Mouse (Mus musculus) liver, postnatal 0 days (tissue): ENCODE results near the gene Mrgprg. TPM values are rescaled to one million over a fixed set of nuclear protein-coding genes. Genes with fewer than 3 reads are reported as not detected.

Experiments
- ATAC-seq: fragments of 200-750 bp; cut with Nextera tagmentation; 2 replicates; pipeline ENCODE4 v1.8.0; 2017; ENCODE audit warnings: mild to moderate bottlenecking, moderate library complexity
- DNase-seq: peaks from one replicate; pipeline ENCODE4 v3.0.0-alpha.2; 2016
- H3K27ac ChIP-seq: fragments of 300-500 bp; sonication (generic); 2 replicates; pipeline ENCODE4 v1.5.1; 2014; ENCODE audit warnings: antibody characterized with exemption, moderate library complexity, mild to moderate bottlenecking, low read depth
- H3K27me3 ChIP-seq: fragments of 300-500 bp; sonication (generic); 2 replicates; pipeline ENCODE4 v1.6.1; 2014; ENCODE audit warnings: low read length, control low read depth, mixed read lengths; ENCODE audit not compliant: insufficient read depth
- H3K36me3 ChIP-seq: fragments of 300-500 bp; sonication (generic); replicated peaks from 2 replicates; pipeline ENCODE4 v1.6.1; 2014; ENCODE audit warnings: mild to moderate bottlenecking, control low read depth, low read length, moderate library complexity, mixed read lengths; ENCODE audit not compliant: insufficient read depth
- H3K4me1 ChIP-seq: fragments of 300-500 bp; sonication (generic); 2 replicates; pipeline ENCODE4 v1.6.1; 2014; ENCODE audit warnings: antibody characterized with exemption, mild to moderate bottlenecking, control low read depth; ENCODE audit not compliant: insufficient read depth
- H3K4me2 ChIP-seq: fragments of 300-500 bp; sonication (generic); 2 replicates; pipeline ENCODE4 v1.6.1; 2014; ENCODE audit warnings: low read depth, mild to moderate bottlenecking, low read length, moderate library complexity, mixed read lengths
- H3K4me3 ChIP-seq: fragments of 300-500 bp; sonication (generic); 2 replicates; pipeline ENCODE4 v1.5.1; 2014; ENCODE audit warnings: low read depth, low read length
- H3K9ac ChIP-seq: fragments of 300-500 bp; sonication (generic); replicated peaks from 2 replicates; pipeline ENCODE4 v1.6.1; 2014; ENCODE audit warnings: mild to moderate bottlenecking, moderate library complexity
- H3K9me3 ChIP-seq: fragments of 300-500 bp; sonication (generic); 2 replicates; pipeline ENCODE4 v1.6.1; 2016; ENCODE audit warnings: mild to moderate bottlenecking, control low read depth, low read length, mixed read lengths
- CTCF ChIP-seq: sonication (generic); IDR thresholded peaks from 2 replicates; pipeline ENCODE4 v1.5.1; 2016; ENCODE audit warnings: antibody characterized with exemption, low read depth
- EP300 ChIP-seq: IDR thresholded peaks from 2 replicates; pipeline ENCODE4 v1.6.1; 2016; ENCODE audit warnings: antibody characterized with exemption, low read depth, mild to moderate bottlenecking
- WGBS: fragments of 180-500 bp; shearing (Covaris S2); extraction: QIAGEN DNeasy Blood & Tissue Kit; methylation state at CpG from one replicate; pipeline ENCODE4 v1.1.7; 2014; ENCODE audit not compliant: insufficient replicate concordance; 5-methylcytosine and 5-hydroxymethylcytosine counted together
- polyA plus RNA-seq: library from polyadenylated mRNA; unstranded; fragments of >200 nt; fragmentation: Nextera tagmentation; extraction: Ambion mirVana; gene quantifications from 2 replicates; pipeline ENCODE4 v1.2.1, GENCODE M21; 2015

Gene Mrgprg
- polyA plus RNA-seq, result not detected in 2 replicates

DNA sequence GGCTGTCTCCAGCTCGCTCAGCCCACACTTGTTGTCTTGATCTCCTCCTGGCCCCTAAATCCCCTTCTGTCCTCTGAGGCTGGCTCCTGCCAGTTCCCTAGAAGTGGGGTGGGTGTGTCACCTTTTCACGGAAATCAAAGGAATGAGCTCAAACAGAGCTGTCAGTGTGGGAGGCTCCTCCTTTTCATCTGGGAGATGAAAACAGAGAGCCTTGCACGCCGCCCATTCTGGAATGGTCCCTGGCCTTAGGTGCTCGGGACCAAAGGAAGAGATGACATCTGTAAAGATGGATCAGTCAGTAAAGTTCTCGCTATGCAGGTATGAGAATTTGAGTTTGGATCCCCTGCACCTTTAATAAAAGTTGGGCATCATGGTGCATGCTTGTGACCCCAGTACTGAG lies at the start of gene Mrgprg:
TSS of gene Mrgprg (minus strand) at position 101 of the 400 bp plus-strand sequence.
- peaks cover 11% of the 10 kb centered on the region; the same call in 1 of the 2 replicates for H3K27me3 ChIP-seq
- ATAC-seq, result no peak
- no peak within 1 kb of the TSS for H3K9ac ChIP-seq
- TF ChIP-seq CTCF (no peak), EP300 (no peak)
- peaks cover 5% of the 10 kb centered on the region; the same call in 1 of the 2 replicates for H3K4me1 ChIP-seq
- no peak within 1 kb of the TSS for H3K27ac ChIP-seq
- 50% methylated on average over 6 of the region's 6 CpGs for WGBS
- no peak within 1 kb of the TSS for H3K4me3 ChIP-seq
- no peak for DNase-seq
- H3K4me2 ChIP-seq, result no peak within 1 kb of the TSS
- H3K36me3 ChIP-seq, result no peaks in the 10 kb centered on the region
- H3K9me3 ChIP-seq, result no peaks in the 10 kb centered on the region

DNA sequence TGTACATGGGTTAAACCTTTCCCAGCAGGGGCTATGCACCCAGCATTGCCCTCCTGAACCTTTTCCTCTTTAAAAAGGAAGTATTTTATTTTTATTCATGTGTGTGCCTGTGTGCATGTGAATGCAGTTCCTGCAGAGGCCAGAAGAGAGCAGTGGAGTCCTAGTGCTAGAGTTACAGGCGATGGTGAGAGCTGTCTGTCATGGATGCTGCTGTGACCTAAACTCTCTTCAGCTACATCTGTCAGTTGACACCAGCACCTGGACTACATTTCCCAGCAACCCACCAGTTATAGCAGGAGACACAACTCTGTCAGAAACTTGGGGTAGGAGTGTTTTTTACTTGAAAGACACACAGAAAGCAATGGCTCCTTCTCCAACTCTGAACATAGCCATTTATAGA lies 42.1 kb upstream of the Mrgprg start:
- Histone ChIP-seq H3K9ac (no peak overlapping the region), H3K4me2 (no peak overlapping the region), H3K4me3 (no peak overlapping the region), H3K9me3 (no peaks in the 10 kb centered on the region), H3K27me3 (no peaks in the 10 kb centered on the region), H3K27ac (no peak overlapping the region), H3K36me3 (peaks cover 55% of the 10 kb centered on the region), H3K4me1 (no peaks in the 10 kb centered on the region)
- WGBS, result 56% methylated on average over 1 of the region's 1 CpGs
- DNase-seq, result peak; percentile 32
- no peak for TF ChIP-seq EP300
- peak; percentile 63 for TF ChIP-seq CTCF
- no peak for ATAC-seq

DNA sequence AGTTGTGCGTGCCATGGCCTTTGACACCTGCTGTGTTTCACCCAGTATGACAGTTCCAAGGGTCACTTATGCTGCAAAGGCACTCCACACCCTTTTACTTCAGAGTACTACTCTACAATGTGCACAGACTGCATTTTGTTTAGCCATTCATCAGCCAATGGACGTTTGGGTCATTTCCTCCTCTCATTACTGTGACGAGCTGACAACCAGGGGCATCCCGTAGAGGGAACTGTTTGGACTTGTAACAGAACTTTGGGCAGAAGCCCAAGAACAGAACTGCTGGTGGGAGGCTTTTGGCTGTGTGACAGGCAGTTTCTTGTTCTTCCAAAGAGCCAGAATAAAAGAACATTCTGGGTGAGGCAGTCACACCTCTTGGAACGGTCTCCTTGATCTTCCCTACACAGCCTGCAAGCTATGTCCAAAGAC lies 38.4 kb upstream of the Mrgprg start:
- Histone ChIP-seq H3K9ac (no peak overlapping the region), H3K4me3 (no peak overlapping the region), H3K27me3 (no peaks in the 10 kb centered on the region), H3K27ac (no peak overlapping the region), H3K9me3 (no peaks in the 10 kb centered on the region), H3K36me3 (peaks cover 23% of the 10 kb centered on the region), H3K4me1 (no peaks in the 10 kb centered on the region), H3K4me2 (no peak overlapping the region)
- ATAC-seq (no peak), DNase-seq (no peak)
- TF ChIP-seq CTCF (no peak), EP300 (no peak)
- 57% methylated on average over 5 of the region's 5 CpGs for WGBS

DNA sequence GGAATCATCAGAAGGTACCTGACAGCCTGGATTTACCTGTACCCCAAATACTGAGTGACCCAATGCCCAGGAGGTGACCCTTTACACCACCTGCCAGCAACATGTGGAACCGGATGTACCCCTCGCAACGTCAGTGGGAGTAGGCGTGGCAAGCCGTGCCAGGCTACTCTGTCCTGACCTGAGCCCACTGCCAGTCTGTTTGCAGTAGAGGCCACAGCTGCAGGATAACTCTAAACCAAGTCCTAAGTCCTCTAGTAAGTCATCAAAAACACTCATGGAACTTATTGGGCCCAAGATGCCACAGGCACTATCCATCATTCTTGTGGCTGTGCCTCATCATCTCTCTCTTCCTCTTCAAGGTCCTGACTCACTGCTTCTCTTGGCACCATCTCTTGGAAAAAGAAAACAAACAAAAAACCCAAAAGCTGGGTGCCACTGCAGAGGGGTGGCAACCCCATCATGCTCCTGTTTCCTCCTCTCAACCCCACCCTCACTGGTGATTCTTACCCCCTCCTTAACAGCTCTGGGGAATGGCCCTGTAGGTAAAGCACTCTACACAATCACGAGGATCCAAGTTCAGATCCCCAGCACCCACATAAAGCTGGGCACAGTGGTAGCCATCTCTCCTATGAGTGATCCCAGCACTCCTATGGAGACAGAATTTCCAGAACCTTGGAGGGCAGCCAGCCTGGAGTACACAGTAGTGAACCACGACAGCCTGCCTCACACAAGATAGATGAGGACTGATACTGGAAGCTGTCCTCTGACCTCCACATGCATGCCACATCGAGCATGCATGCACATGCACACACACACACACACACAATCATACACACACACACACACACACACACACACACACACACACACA lies 34.6 kb upstream of the Mrgprg start:
- WGBS, result 77% methylated on average over 8 of the region's 8 CpGs
- Histone ChIP-seq H3K4me2 (no peak overlapping the region), H3K9ac (no peak overlapping the region), H3K9me3 (no peaks in the 10 kb centered on the region), H3K4me1 (no peaks in the 10 kb centered on the region), H3K4me3 (no peak overlapping the region), H3K36me3 (peaks cover 29% of the 10 kb centered on the region), H3K27me3 (no peaks in the 10 kb centered on the region), H3K27ac (no peak overlapping the region)
- DNase-seq, result no peak
- TF ChIP-seq CTCF (no peak), EP300 (no peak)
- ATAC-seq, result no peak

DNA sequence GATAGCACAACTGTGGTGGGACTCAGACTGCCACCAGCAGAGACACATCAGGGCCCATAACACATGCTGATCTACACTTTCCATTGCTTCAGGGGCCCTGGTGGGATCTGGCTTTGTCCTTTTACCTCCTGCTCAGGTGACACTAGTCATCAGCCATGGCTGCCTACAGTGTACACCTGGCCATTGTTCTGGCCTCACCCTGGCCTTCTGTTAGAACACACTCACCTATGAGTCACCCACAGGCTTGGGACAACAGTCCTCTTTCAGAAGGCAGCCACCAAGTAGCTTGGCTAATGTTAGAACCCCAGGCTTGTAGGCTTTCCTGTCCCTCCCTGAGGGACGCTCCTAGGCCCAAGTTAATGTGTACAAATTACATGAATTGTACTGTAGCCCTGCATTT lies 34.0 kb upstream of the Mrgprg start:
- TF ChIP-seq EP300 (no peak), CTCF (no peak)
- DNase-seq, result no peak
- Histone ChIP-seq H3K36me3 (peaks cover 28% of the 10 kb centered on the region), H3K9ac (no peak overlapping the region), H3K27ac (no peak overlapping the region), H3K4me3 (no peak overlapping the region), H3K4me1 (no peaks in the 10 kb centered on the region), H3K4me2 (no peak overlapping the region), H3K27me3 (no peaks in the 10 kb centered on the region), H3K9me3 (no peaks in the 10 kb centered on the region)
- 77% methylated on average over 1 of the region's 1 CpGs for WGBS
- no peak for ATAC-seq

DNA sequence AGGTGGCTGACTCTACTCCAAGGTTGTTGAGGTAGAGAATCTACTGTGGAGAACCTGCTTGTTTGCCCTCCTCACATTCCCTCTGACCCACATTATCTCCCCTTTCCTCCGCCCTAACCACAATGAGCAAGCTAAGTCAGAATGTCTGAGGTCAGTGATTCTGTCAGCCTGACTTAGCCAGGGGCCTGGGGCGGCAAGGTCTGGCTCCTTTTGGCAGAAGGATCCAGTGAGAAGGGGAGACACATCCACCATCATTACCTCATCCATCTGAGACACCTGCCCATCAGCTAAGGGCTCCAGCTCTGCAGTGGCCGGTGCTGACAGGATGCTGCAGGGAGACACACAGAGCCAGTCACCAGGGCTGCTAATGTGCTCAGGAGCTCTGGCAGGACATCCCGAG lies 32.0 kb upstream of the Mrgprg start:
- no peaks in the 10 kb centered on the region for H3K27me3 ChIP-seq
- TF ChIP-seq CTCF (no peak), EP300 (no peak)
- H3K9me3 ChIP-seq, result no peaks in the 10 kb centered on the region
- no peaks in the 10 kb centered on the region for H3K4me1 ChIP-seq
- 71% methylated on average over 4 of the region's 4 CpGs for WGBS
- ATAC-seq (no peak), DNase-seq (no peak)
- H3K27ac ChIP-seq, result no peak overlapping the region
- no peak overlapping the region for H3K4me3 ChIP-seq
- peaks cover 31% of the 10 kb centered on the region for H3K36me3 ChIP-seq
- H3K9ac ChIP-seq, result no peak overlapping the region
- no peak overlapping the region for H3K4me2 ChIP-seq
